Mouse (Mus musculus): Measurements from ENCODE around the gene Gas7. TPM values are rescaled to one million over a fixed set of nuclear protein-coding genes. Genes with fewer than 3 reads are reported as not detected.

Gas7 gene
- total RNA-seq, 1 experiment from 2014 or later: 1.3 TPM

- ATAC-seq (replicated peaks in 1 of 2; ENCODE audit: insufficient read depth in 1 of 2, low FRiP score in 2 of 2, low TSS enrichment in 1 of 2, low read depth in 1 of 2, poor library complexity in 2 of 2, severe bottlenecking in 2 of 2): no peak
These were observed 171.9 kb downstream of the Gas7 start for GRCm38 (mm10) chr11:67627179-67627578.

- no peak for ATAC-seq (replicated peaks in 1 of 2; ENCODE audit: insufficient read depth in 1 of 2, low FRiP score in 2 of 2, low TSS enrichment in 1 of 2, low read depth in 1 of 2, poor library complexity in 2 of 2, severe bottlenecking in 2 of 2)
These were observed 173.3 kb downstream of the Gas7 start for GRCm38 (mm10) chr11:67628522-67628921.

- ATAC-seq (replicated peaks in 1 of 2; ENCODE audit: insufficient read depth in 1 of 2, low FRiP score in 2 of 2, low TSS enrichment in 1 of 2, low read depth in 1 of 2, poor library complexity in 2 of 2, severe bottlenecking in 2 of 2): no peak
These were observed 177.7 kb downstream of the Gas7 start for GRCm38 (mm10) chr11:67632906-67633305.

- 0 out of 4 replicates have a peak, but pooled peaks have one; percentile 18 to 34 for ATAC-seq (replicated peaks in 1 of 2; ENCODE audit: insufficient read depth in 1 of 2, low FRiP score in 2 of 2, low TSS enrichment in 1 of 2, low read depth in 1 of 2, poor library complexity in 2 of 2, severe bottlenecking in 2 of 2)
These were observed 178.5 kb downstream of the Gas7 start for GRCm38 (mm10) chr11:67633620-67634229.

GRCm38 (mm10) chr11:67636201-67636600 is 181.0 kb downstream of the Gas7 start:
- ATAC-seq (replicated peaks in 1 of 2; ENCODE audit: insufficient read depth in 1 of 2, low FRiP score in 2 of 2, low TSS enrichment in 1 of 2, low read depth in 1 of 2, poor library complexity in 2 of 2, severe bottlenecking in 2 of 2): no peak

GRCm38 (mm10) chr11:67636905-67637586 is 181.8 kb downstream of the Gas7 start:
- ATAC-seq (replicated peaks in 1 of 2; ENCODE audit: insufficient read depth in 1 of 2, low FRiP score in 2 of 2, low TSS enrichment in 1 of 2, low read depth in 1 of 2, poor library complexity in 2 of 2, severe bottlenecking in 2 of 2): no peak

- ATAC-seq (replicated peaks in 1 of 2; ENCODE audit: insufficient read depth in 1 of 2, low FRiP score in 2 of 2, low TSS enrichment in 1 of 2, low read depth in 1 of 2, poor library complexity in 2 of 2, severe bottlenecking in 2 of 2): no peak
These were observed 183.2 kb downstream of the Gas7 start for GRCm38 (mm10) chr11:67638401-67638800.

- no peak for ATAC-seq (replicated peaks in 1 of 2; ENCODE audit: insufficient read depth in 1 of 2, low FRiP score in 2 of 2, low TSS enrichment in 1 of 2, low read depth in 1 of 2, poor library complexity in 2 of 2, severe bottlenecking in 2 of 2)
These were observed 185.1 kb downstream of the Gas7 start for GRCm38 (mm10) chr11:67640299-67640698.

- ATAC-seq (replicated peaks in 1 of 2; ENCODE audit: insufficient read depth in 1 of 2, low FRiP score in 2 of 2, low TSS enrichment in 1 of 2, low read depth in 1 of 2, poor library complexity in 2 of 2, severe bottlenecking in 2 of 2): no peak
These were observed 187.2 kb downstream of the Gas7 start for GRCm38 (mm10) chr11:67642421-67642820.

GRCm38 (mm10) chr11:67642835-67643234 is 187.6 kb downstream of the Gas7 start:
- no peak for ATAC-seq (replicated peaks in 1 of 2; ENCODE audit: insufficient read depth in 1 of 2, low FRiP score in 2 of 2, low TSS enrichment in 1 of 2, low read depth in 1 of 2, poor library complexity in 2 of 2, severe bottlenecking in 2 of 2)

- no peak for ATAC-seq (replicated peaks in 1 of 2; ENCODE audit: insufficient read depth in 1 of 2, low FRiP score in 2 of 2, low TSS enrichment in 1 of 2, low read depth in 1 of 2, poor library complexity in 2 of 2, severe bottlenecking in 2 of 2)
These were observed 188.2 kb downstream of the Gas7 start for GRCm38 (mm10) chr11:67643465-67643864.

- ATAC-seq (replicated peaks in 1 of 2; ENCODE audit: insufficient read depth in 1 of 2, low FRiP score in 2 of 2, low TSS enrichment in 1 of 2, low read depth in 1 of 2, poor library complexity in 2 of 2, severe bottlenecking in 2 of 2): no peak
These were observed 189.5 kb downstream of the Gas7 start for GRCm38 (mm10) chr11:67644632-67645149.

- peak; percentile 57 to 73; a peak in 2 of 4 replicates for ATAC-seq (replicated peaks in 1 of 2; ENCODE audit: insufficient read depth in 1 of 2, low FRiP score in 2 of 2, low TSS enrichment in 1 of 2, low read depth in 1 of 2, poor library complexity in 2 of 2, severe bottlenecking in 2 of 2)
These were observed 192.5 kb downstream of the Gas7 start for GRCm38 (mm10) chr11:67647745-67648144.

- ATAC-seq (replicated peaks in 1 of 2; ENCODE audit: insufficient read depth in 1 of 2, low FRiP score in 2 of 2, low TSS enrichment in 1 of 2, low read depth in 1 of 2, poor library complexity in 2 of 2, severe bottlenecking in 2 of 2): no peak
These were observed 193.6 kb downstream of the Gas7 start for GRCm38 (mm10) chr11:67648651-67649407.

- no peak for ATAC-seq (replicated peaks in 1 of 2; ENCODE audit: insufficient read depth in 1 of 2, low FRiP score in 2 of 2, low TSS enrichment in 1 of 2, low read depth in 1 of 2, poor library complexity in 2 of 2, severe bottlenecking in 2 of 2)
These were observed 194.9 kb downstream of the Gas7 start for GRCm38 (mm10) chr11:67649971-67650707.

GRCm38 (mm10) chr11:67651731-67652130 is 196.5 kb downstream of the Gas7 start:
- no peak for ATAC-seq (replicated peaks in 1 of 2; ENCODE audit: insufficient read depth in 1 of 2, low FRiP score in 2 of 2, low TSS enrichment in 1 of 2, low read depth in 1 of 2, poor library complexity in 2 of 2, severe bottlenecking in 2 of 2)

- peak; percentile 8 to 23; a peak in 1 of 4 replicates for ATAC-seq (replicated peaks in 1 of 2; ENCODE audit: insufficient read depth in 1 of 2, low FRiP score in 2 of 2, low TSS enrichment in 1 of 2, low read depth in 1 of 2, poor library complexity in 2 of 2, severe bottlenecking in 2 of 2)
These were observed 197.1 kb downstream of the Gas7 start for GRCm38 (mm10) chr11:67652194-67652892.
